Mouse (Mus musculus) G1E (cell line): ENCODE results near the gene Aamdc. TPM values are rescaled to one million over a fixed set of nuclear protein-coding genes. Genes with fewer than 3 reads are reported as not detected.

Source experiments
- ATAC-seq: 2 replicates; pipeline ENCODE4 v1.8.0; 2016; ENCODE audit warnings: mild to moderate bottlenecking; ENCODE audit not compliant: insufficient number of reproducible peaks, poor library complexity, low FRiP score, severe bottlenecking; ENCODE audit errors: extremely low read depth
- DNase-seq: peaks from one replicate; pipeline ENCODE4 v3.0.0; 2012; ENCODE audit warnings: low spot score
- H3K27me3 ChIP-seq: 2 replicates; pipeline ENCODE4 v1.6.1; 2012; ENCODE audit warnings: mild to moderate bottlenecking, low read length, inconsistent platforms; ENCODE audit not compliant: insufficient read depth
- H3K36me3 ChIP-seq: replicated peaks from 2 replicates; pipeline ENCODE3; 2012; ENCODE audit warnings: mild to moderate bottlenecking, inconsistent platforms
- H3K4me1 ChIP-seq: 2 replicates; pipeline ENCODE4 v1.6.1; 2012; ENCODE audit warnings: low read depth, low read length, inconsistent platforms, mixed read lengths; ENCODE audit not compliant: insufficient read depth
- H3K4me3 ChIP-seq: 2 replicates; pipeline ENCODE4 v1.5.1; 2012; ENCODE audit warnings: low read depth, mild to moderate bottlenecking, inconsistent platforms, low read length, moderate library complexity, mixed read lengths
- H3K9me3 ChIP-seq: replicated peaks from 2 replicates; pipeline ENCODE4 v1.6.1; 2012; ENCODE audit warnings: inconsistent platforms
- CTCF ChIP-seq: IDR thresholded peaks from 2 replicates; pipeline ENCODE4 v1.5.1; 2012; ENCODE audit warnings: low read depth, low read length, inconsistent platforms, mixed read lengths
- GATA1 ChIP-seq: IDR thresholded peaks from 2 replicates; pipeline ENCODE4 v1.6.1; 2012; ENCODE audit warnings: borderline replicate concordance, low read length, inconsistent platforms, mixed read lengths
- GATA2 ChIP-seq: IDR thresholded peaks from 2 replicates; pipeline ENCODE4 v1.6.1; 2012; ENCODE audit warnings: low read depth, low read length, inconsistent platforms, borderline replicate concordance
- POLR2AphosphoS5 ChIP-seq: IDR thresholded peaks from 2 replicates; pipeline ENCODE4 v1.6.1; 2012; ENCODE audit warnings: low read depth, low read length, inconsistent platforms; ENCODE audit not compliant: insufficient replicate concordance
- TAL1 ChIP-seq: conservative IDR thresholded peaks from 2 replicates; pipeline ENCODE4 v1.6.1; 2012; ENCODE audit warnings: low read depth, low read length, inconsistent platforms, mixed read lengths
- polyA plus RNA-seq: library from polyadenylated mRNA; stranded (reverse); fragments of >175 nt; gene quantifications from 2 replicates; pipeline ENCODE4 v1.2.3, GENCODE M21; 2012
- total RNA-seq, 2 experiments: library from RNA; stranded (forward) in 1 of 2; stranded (reverse) in 1 of 2; fragments of 200-1000 nt in 1 of 2; fragments of >200 nt in 1 of 2; fragmentation: Nextera tagmentation in 1 of 2; gene quantifications; 2 replicates each; pipeline ENCODE4 v1.2.3; 2014 to 2017

The Aamdc gene
- total and polyA plus RNA-seq, 3 experiments, result 3.2 to 20.8 (median 19.9) TPM

DNA sequence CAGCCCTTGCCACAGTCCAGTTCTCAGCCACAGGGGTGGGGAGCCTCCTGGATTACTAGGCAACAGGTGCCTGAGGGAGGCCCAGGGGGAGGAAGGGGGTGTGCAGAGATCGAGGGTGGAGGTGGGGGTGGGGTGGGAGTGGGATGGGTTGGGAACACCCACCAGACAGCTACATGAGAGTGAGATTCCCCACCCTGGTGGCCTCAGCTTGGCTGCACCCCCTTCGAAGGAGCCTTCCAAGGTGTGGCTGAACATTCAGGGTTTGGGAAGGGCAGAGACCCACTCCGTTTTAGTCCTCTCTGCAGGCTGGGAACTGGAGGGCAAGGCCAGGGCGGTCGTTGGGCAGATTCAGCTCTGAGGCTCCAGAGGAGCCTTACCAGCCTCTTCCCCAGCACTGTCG, 12.0 kb upstream of the Aamdc start:
- no peaks in the 10 kb centered on the region for H3K9me3 ChIP-seq
- no peaks in the 10 kb centered on the region for H3K27me3 ChIP-seq
- TF ChIP-seq GATA2 (no peak), TAL1 (no peak), POLR2AphosphoS5 (no peak), CTCF (no peak), GATA1 (no peak)
- peak; percentile 5 for DNase-seq
- peaks cover 45% of the 10 kb centered on the region for H3K36me3 ChIP-seq
- peaks cover 44% of the 10 kb centered on the region for H3K4me1 ChIP-seq
- no peak for ATAC-seq
- no peak overlapping the region; the same call in 1 of the 2 replicates for H3K4me3 ChIP-seq

GRCm38 (mm10) chr7:97590488-97590887, 11.2 kb upstream of the Aamdc start:
- ATAC-seq, result peak; percentile 81
- Histone ChIP-seq H3K27me3 (no peaks in the 10 kb centered on the region), H3K4me1 (peaks cover 50% of the 10 kb centered on the region), H3K4me3 (no peak overlapping the region; the same call in 1 of the 2 replicates), H3K9me3 (no peaks in the 10 kb centered on the region), H3K36me3 (peaks cover 41% of the 10 kb centered on the region)
- 0 out of 2 replicates have a peak, but pooled peaks have one; percentile 14 for TF ChIP-seq TAL1
- no peak for TF ChIP-seq GATA1
- no peak for TF ChIP-seq GATA2
- no peak for TF ChIP-seq CTCF
- TF ChIP-seq POLR2AphosphoS5, result no peak
- DNase-seq, result peak; percentile 9

DNA sequence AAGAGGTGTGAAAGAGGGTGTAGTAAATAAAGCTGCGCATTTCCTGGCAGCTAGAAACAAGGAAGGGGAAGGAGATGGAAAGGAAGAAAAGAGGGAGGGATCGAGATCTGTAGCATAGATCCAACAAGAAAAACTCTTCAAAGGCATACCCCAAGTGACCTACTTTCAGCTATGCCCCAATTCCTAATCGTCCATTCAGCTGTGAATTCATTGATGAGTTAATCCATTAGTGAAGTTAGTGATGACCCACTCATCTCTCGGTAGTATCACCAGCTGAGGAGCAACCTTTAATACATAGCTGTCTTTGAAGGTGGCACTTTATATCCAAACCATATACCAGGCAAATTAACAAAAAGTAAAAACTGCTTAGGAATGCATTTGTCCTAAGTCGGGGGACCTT, 9.2 kb upstream of the Aamdc start:
- Histone ChIP-seq H3K4me3 (no peak overlapping the region), H3K27me3 (no peaks in the 10 kb centered on the region), H3K4me1 (peaks cover 58% of the 10 kb centered on the region), H3K36me3 (peaks cover 35% of the 10 kb centered on the region), H3K9me3 (no peaks in the 10 kb centered on the region)
- TF ChIP-seq TAL1 (no peak), CTCF (no peak), POLR2AphosphoS5 (no peak), GATA2 (no peak), GATA1 (no peak)
- DNase-seq (no peak), ATAC-seq (no peak)

DNA sequence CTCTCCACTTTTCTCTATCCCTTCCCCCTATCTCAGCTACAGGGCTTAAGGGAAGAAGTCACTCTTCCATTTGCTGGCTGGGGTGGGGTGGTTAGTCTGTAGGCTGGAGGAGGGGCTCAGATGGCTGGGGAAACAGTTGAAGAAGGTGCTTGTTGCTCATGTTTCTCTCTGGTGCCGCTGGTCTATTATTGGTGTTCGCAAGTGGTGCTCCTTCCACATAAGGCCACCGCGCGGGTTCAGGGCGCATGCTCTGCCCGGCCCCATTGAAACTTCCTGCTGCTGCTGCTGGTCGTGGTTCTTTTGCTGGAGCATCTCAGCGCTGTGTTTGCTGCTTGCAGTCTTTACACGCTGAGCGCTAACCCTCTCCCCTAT, 1.5 kb upstream of the Aamdc start:
- H3K4me3 ChIP-seq, result peak overlapping the region; percentile 96
- peaks cover 5% of the 10 kb centered on the region for H3K36me3 ChIP-seq
- ATAC-seq (peak; percentile 59), DNase-seq (peak; percentile 70)
- no peaks in the 10 kb centered on the region for H3K9me3 ChIP-seq
- no peaks in the 10 kb centered on the region for H3K27me3 ChIP-seq
- peaks cover 29% of the 10 kb centered on the region for H3K4me1 ChIP-seq
- TF ChIP-seq TAL1 (no peak), GATA2 (no peak)

DNA sequence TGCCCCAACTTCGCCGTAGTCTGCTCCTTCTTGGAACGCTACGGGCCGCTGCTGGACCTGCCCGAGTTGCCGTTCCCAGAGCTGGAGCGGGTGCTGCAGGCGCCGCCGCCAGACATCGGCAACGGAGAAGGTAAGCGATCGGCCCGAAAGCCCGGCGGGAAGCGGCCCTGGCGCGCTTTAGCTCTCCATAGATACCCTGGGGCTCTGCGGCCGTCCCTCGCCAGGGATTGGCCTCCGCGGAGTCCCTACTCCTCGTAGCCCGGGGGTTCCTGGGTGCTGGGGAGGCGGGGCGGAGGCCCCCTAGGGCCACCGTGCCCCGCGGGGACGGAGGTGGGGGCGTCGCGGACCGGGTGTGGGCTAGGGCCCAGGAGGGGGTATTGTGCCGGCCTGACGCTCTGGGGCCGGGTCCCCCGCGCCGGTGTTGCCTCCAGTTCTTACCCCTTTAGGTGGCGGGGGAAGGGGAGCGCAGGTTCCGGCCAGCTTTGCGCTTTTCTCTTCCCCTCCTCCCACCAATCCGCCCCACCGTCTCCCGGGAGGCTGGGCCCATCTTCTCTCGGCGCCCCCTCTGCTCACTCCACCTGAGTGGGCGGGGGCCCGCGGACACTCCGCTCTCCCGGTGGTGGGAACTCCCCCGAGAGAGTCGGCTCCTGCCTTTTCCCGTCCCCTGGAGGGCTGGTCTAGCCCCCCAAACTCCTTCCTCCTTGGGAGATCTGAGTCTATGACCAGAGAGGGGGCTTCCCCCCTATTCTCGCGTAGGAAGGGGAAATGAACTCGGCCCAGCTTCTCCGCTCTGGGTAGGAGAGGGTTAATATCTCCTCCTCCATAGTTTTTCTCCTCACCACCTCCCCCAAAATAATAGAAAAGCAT, 912 bp upstream of the Aamdc start:
- TF ChIP-seq GATA1, result no peak
- TF ChIP-seq TAL1, result no peak
- no peak for TF ChIP-seq GATA2
- TF ChIP-seq POLR2AphosphoS5, result no peak

DNA sequence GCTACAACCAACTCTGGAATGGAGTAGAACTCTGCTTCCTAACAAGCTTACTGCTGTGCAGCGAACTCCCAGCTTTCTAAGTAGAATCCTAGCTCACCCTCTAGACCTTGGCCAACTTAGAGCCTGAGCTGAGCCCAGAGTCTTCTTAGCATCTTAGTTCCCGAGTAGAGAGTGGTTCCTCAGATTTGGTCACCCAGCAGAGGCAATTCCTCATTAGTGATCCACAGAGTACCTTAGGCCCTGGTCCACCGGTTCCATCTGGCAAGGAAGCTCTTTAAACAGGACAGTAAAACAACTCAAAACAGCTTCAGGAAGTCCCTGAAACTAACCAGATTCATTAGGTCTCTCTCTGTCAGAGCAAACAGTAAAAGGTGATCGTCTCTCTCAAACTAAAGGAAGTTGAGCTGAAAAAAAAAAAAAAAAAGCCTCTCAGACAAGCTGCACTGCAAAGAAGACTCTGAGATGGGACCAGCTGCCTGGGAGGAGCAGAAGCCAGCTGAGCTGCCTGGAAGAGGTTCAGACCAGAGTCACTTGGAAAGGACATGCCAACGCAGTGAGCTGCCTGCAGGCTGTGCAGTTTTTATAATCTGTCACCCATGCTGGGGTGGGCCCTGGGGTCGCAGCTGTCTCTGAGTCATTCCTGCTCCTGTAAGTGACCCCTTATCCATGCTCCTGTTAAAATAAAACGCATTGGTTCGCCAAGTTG, 783 bp downstream of the Aamdc start:
- DNase-seq, result no peak
- Histone ChIP-seq H3K4me3 (peak overlapping the region; percentile 96), H3K9me3 (no peaks in the 10 kb centered on the region), H3K4me1 (peaks cover 17% of the 10 kb centered on the region), H3K36me3 (peaks cover 15% of the 10 kb centered on the region), H3K27me3 (no peaks in the 10 kb centered on the region)
- ATAC-seq, result no peak
- TF ChIP-seq GATA1 (no peak), GATA2 (no peak), TAL1 (no peak), POLR2AphosphoS5 (no peak), CTCF (no peak)

More for the DNA sequence above, 912 bp upstream of the Aamdc start:
- H3K9me3 ChIP-seq, result no peaks in the 10 kb centered on the region
- peak; percentile 59 for DNase-seq
- H3K4me1 ChIP-seq, result peaks cover 25% of the 10 kb centered on the region
- H3K36me3 ChIP-seq, result peaks cover 8% of the 10 kb centered on the region
- H3K4me3 ChIP-seq, result peak overlapping the region; percentile 96
- ATAC-seq, result no peak
- H3K27me3 ChIP-seq, result no peaks in the 10 kb centered on the region
